In genomic region chr2:157064978-157065878, GRCm38 (mm10) we compare ENCODE assay signal across 9 mouse cellular contexts. TPM values are rescaled to one million over a fixed set of nuclear protein-coding genes. Genes with fewer than 3 reads are reported as not detected.
DNase-seq lines count a peak whose midpoint lies in the region.
"Had no signal": no experiment of that assay in that cellular context is flagged by ENCODE, and none has a peak within 500 bp of the region (broad histone marks: within the 10 kb centered on the region; RNA-seq: fewer than 3 reads in every experiment).

No protein-coding gene starts in this region.

- peak; percentile 90 for DNase-seq in heart, adult 11 months
- DNase-seq in heart, adult 8-10 months (ENCODE audit: low spot score): no peak
- peak; percentile 77 for DNase-seq in adrenal gland, postnatal 14 days
- DNase-seq in gastrocnemius, postnatal 4 days (ENCODE audit: low spot score in 2 of 2): peak; percentile 45 to 69
- DNase-seq in kidney, postnatal 14 days: peak; percentile 70
- no peak for DNase-seq in retina, embryonic 14.5 days (ENCODE audit: low spot score)
- no peak for DNase-seq in ovary, postnatal 36 days (ENCODE audit: low spot score)
- no peak for DNase-seq in thymus, postnatal 4 days

RNA-seq across cellular contexts. Expression of gene Soga1, which starts 13.8 kb away (rescaled TPM):
- 10 to 100 TPM in 1 of 4 experiments, 1 to 10 TPM in 3; 8.7 to 11.1 (median 8.9) TPM for total RNA-seq in heart, adult 8-10 months (2022)
- total RNA-seq in adrenal gland, postnatal 14 days (2021): 31.9 and 33.5 TPM in 2 replicates
- 10 to 100 TPM; 33.7 to 34.6 TPM for total RNA-seq in gastrocnemius, postnatal 4 days (2021)

RNA-seq across cellular contexts. Expression of gene Tldc2, which starts 21.6 kb away (rescaled TPM):
- not detected for total RNA-seq in heart, adult 8-10 months (2022)
- not detected in 2 replicates for total RNA-seq in adrenal gland, postnatal 14 days (2021)
- total RNA-seq in gastrocnemius, postnatal 4 days (2021): not detected
- total RNA-seq: ES-E14 had no signal

RNA-seq across cellular contexts. Expression of gene Dsn1, which starts 58.3 kb away (rescaled TPM):
- total RNA-seq in heart, adult 8-10 months (2022): 1 to 10 TPM; 1.1 to 2.2 (median 1.6) TPM
- 8.3 and 9.2 TPM in 2 replicates for total RNA-seq in adrenal gland, postnatal 14 days (2021)
- total RNA-seq in gastrocnemius, postnatal 4 days (2021): 10 to 100 TPM; 11.6 to 12.3 TPM

Comparison
In these comparisons a context has a peak if more than half of its experiments do, and no peak if none do; other contexts are left out.
1. DNase-seq: peak in heart, adult 11 months (single experiment), adrenal gland, postnatal 14 days (single experiment), gastrocnemius, postnatal 4 days (2 of 2) and kidney, postnatal 14 days (single experiment); none in heart, adult 8-10 months (single experiment), retina, embryonic 14.5 days (single experiment), ovary, postnatal 36 days (single experiment) and thymus, postnatal 4 days (single experiment).